Mouse (Mus musculus) gastrocnemius, adult 18-20 months (tissue): Measurements from ENCODE around the gene Nipal1. TPM values are rescaled to one million over a fixed set of nuclear protein-coding genes. Genes with fewer than 3 reads are reported as not detected.

Experiments used
- total RNA-seq, 2 experiments: library from RNA; stranded (reverse); gene quantifications; 2 replicates each; pipeline ENCODE4 v1.2.3; 2021

The Nipal1 gene
- total RNA-seq, 2 experiments from 2014 or later = 0.05 TPM; not detected in 1

Other genes with a start within 250 kb of the Nipal1 start
- under 1 TPM; 0.07 to 0.55 TPM for gene Corin, start 143.3 kb upstream of the Nipal1 start, total RNA-seq
- 1 to 10 TPM; 3.0 to 3.6 TPM for gene Nfxl1, start 88.1 kb upstream of the Nipal1 start, total RNA-seq
- not detected for gene Zar1, start 66.5 kb upstream of the Nipal1 start, total RNA-seq
- not detected for gene Gm5868, start 60.2 kb upstream of the Nipal1 start, total RNA-seq
- not detected for gene Cnga1, start 3.5 kb upstream of the Nipal1 start, total RNA-seq
- gene Txk, start 105.0 kb downstream of the Nipal1 start, total RNA-seq = not detected
- 1 to 10 TPM; 2.0 to 2.7 TPM for gene Tec, start 220.7 kb downstream of the Nipal1 start, total RNA-seq